Mouse (Mus musculus): ENCODE measurements at regions not wholly inside any gene's neighbourhood (a gene's known extent, or its start where the extent isn't known, plus 50 kb on each side); places are given as distances from the start of the nearest gene placed in this dataset.

- TF ChIP-seq CTCF (conservative IDR thresholded peaks at IDR 0.05; ENCODE audit: low read length) (no peak), POU5F1 (IDR thresholded peaks at IDR 0.05; ENCODE audit: borderline replicate concordance, low read length) (no peak), NANOG (IDR thresholded peaks at IDR 0.05; ENCODE audit: borderline replicate concordance, low read length) (no peak)
Observed at GRCm38 (mm10) chr10:106114743-106115486, 273.7 kb upstream of the Mettl25 start.
